Mouse (Mus musculus) neutrophil, adult 5-6 weeks (primary cell): ENCODE data around the gene Vmn1r203. TPM values are rescaled to one million over a fixed set of nuclear protein-coding genes. Genes with fewer than 3 reads are reported as not detected.
"Not testable (repeated sequence)": the region's sequence is repeated elsewhere in the genome, so short reads cannot be mapped to it uniquely, and the experiment has no call there.

Source experiments
- ATAC-seq: fragments of 151-379, 151-347 bp; 2 replicates; pipeline ENCODE4 v1.8.0; 2017; ENCODE audit warnings: mild to moderate bottlenecking, moderate TSS enrichment; ENCODE audit not compliant: insufficient number of reproducible peaks, poor library complexity, low FRiP score, severe bottlenecking; ENCODE audit errors: extremely low read depth
- total RNA-seq: library from RNA; stranded (forward); fragments of 200-1000 nt; gene quantifications from 2 replicates; pipeline ENCODE4 v1.2.3, GENCODE M21; 2017

The Vmn1r203 gene
- total RNA-seq: 0.25 TPM in 1 of 2 replicates, not detected in the other

- ATAC-seq: no peak
Measured at GRCm38 (mm10) chr13:22517814-22518213, at the start of gene Vmn1r203. TSS of gene Vmn1r203 (plus strand) at chr13:22518114.

GRCm38 (mm10) chr13:22471623-22472022 is 46.3 kb upstream of the Vmn1r203 start, which contains the start of gene Vmn1r201:
TSS of gene Vmn1r201 (plus strand) at chr13:22471923.
- no peak for ATAC-seq

- no peak for ATAC-seq
Measured at GRCm38 (mm10) chr13:22502431-22502830, 15.5 kb upstream of the Vmn1r203 start.

GRCm38 (mm10) chr13:22505281-22505680 is 12.6 kb upstream of the Vmn1r203 start, which contains the start of gene Vmn1r202:
TSS of gene Vmn1r202 (minus strand) at chr13:22505381.
- no peak for ATAC-seq

- not testable (repeated sequence) for ATAC-seq
Measured at GRCm38 (mm10) chr13:22552898-22553297, 35.0 kb downstream of the Vmn1r203 start, which contains the start of gene Vmn1r204. TSS of gene Vmn1r204 (plus strand) at chr13:22553198.

GRCm38 (mm10) chr13:22574911-22575310 is 57.0 kb downstream of the Vmn1r203 start:
- ATAC-seq: not testable (repeated sequence)

Other genes starting within 250 kb of the Vmn1r203 start
- gene Vmn1r195, start 247.6 kb upstream of the Vmn1r203 start, total RNA-seq: not detected in 2 replicates
- not detected in 2 replicates for gene Vmn1r196, start 228.2 kb upstream of the Vmn1r203 start, total RNA-seq
- not detected in 2 replicates for gene Vmn1r197, start 193.5 kb upstream of the Vmn1r203 start, total RNA-seq
- gene Vmn1r198, start 167.8 kb upstream of the Vmn1r203 start, total RNA-seq: 0.12 TPM in 2 replicates
- gene Vmn1r199, start 138.3 kb upstream of the Vmn1r203 start, total RNA-seq: not detected in 2 replicates
- not detected in 2 replicates for gene Vmn1r200, start 127.7 kb upstream of the Vmn1r203 start, total RNA-seq
- not detected in 2 replicates for gene Vmn1r201, start 46.2 kb upstream of the Vmn1r203 start, total RNA-seq
- gene Vmn1r202, start 12.7 kb upstream of the Vmn1r203 start, total RNA-seq: not detected in 2 replicates
- gene Vmn1r204, start 35.1 kb downstream of the Vmn1r203 start, total RNA-seq: not detected in 2 replicates
- not detected in 2 replicates for gene Vmn1r205, start 74.9 kb downstream of the Vmn1r203 start, total RNA-seq
- not detected in 2 replicates for gene Vmn1r206, start 106.1 kb downstream of the Vmn1r203 start, total RNA-seq
- gene Vmn1r207-ps, start 211.5 kb downstream of the Vmn1r203 start, total RNA-seq: 0.12 TPM in 1 of 2 replicates, not detected in the other